Mouse (Mus musculus) ES-Bruce4 (cell line): Measurements from ENCODE around the gene Fgf14.

Source experiments
- CTCF ChIP-seq: IDR thresholded peaks from one replicate; pipeline ENCODE4 v1.8.1; 2011; ENCODE audit warnings: low read depth, low read length
- EP300 ChIP-seq: IDR thresholded peaks from 2 replicates; pipeline ENCODE4 v1.6.1; 2011; ENCODE audit warnings: low read depth, low read length; ENCODE audit not compliant: insufficient read depth

DNA sequence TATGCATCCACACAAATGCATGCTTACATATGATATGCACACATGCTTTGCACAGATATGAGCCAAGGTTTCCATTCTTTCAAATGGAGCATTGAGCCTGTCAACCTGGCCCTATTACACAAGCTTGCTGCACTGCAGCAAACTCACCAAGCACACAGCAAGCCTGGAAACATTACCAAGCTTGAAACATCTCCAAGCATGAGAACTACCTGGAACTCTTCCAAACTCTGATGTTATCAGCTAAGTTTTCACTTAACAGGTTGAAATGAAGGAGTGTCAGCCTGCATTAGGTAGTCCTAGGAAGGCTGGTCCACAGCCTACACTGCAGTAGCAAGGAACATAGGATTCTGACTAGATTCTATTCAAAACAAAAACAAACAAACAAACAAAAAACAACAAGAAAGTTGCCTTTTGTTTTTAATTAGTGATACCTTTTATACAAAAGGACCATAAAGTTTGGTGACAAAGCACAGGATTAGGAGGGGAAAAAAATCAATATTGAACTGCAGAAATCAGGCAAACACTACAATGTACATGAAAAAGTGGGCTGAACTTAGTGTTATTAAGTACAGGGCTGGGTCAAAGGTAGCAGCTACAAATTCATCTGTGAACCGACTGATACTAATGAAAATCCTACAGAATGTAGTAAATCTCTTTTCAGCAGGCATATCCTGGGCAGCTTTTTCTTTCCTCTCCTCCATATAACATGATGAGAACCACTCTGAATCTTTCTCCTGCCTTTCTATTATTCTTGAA is 101.6 kb downstream of the Fgf14 start:
- TF ChIP-seq EP300 (no peak), CTCF (no peak)
